Mouse (Mus musculus): Measurements from ENCODE around the gene Pabpc4. TPM values are rescaled to one million over a fixed set of nuclear protein-coding genes. Genes with fewer than 3 reads are reported as not detected.
A peak's percentile ranks its signal among the peaks of the same experiment; 100 is the strongest.
"Not testable (repeated sequence)": the region's sequence is repeated elsewhere in the genome, so short reads cannot be mapped to it uniquely, and the experiment has no call there.

Gene Pabpc4
- total RNA-seq, 2 experiments from 2014 or later, result 294 to 317 TPM

DNA sequence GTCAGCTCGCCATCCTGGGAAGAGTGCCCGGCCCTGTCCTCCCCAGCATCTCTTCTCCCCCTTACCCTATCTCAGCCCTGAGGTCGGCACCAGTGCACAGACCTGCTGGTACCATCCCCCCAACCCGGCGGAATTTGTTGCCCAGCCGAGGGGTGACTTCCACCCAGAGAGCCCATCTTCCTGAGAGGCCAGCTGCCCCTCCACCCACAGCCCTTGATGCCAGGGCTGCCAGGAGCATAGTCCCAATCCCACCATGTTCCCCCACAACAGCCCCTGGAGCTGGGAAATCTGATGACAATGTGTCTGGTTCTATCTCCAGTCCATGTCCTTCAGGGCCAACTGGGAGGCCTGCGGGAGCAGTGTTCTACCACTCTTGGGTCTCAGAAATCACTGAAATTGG is 15.9 kb upstream of the Pabpc4 start:
- intact Hi-C loops (cut with DNase I), result no loop called here

DNA sequence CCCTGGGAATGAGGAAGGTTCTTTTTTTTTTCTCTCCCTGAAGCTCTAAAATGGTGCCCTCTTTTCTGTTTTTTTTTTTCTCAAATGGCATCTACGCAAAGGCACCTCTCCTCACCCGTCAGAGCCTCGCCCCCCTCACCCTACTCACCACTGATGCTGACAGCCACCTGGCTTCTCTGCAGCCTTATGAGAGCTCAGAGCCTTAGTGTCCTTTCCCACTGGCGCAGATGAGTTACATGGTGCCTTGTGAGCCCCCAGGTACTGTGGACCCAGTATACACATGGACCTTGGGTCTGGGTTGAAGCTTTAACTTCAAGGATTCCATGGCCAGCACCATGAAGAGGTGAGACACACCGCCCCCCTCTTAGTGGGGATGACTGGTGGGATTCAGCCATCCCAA is 15.5 kb upstream of the Pabpc4 start:
- DNase-seq, result no peak
- intact Hi-C loops (cut with DNase I), result no loop called here

More for the DNA sequence above, 15.9 kb upstream of the Pabpc4 start:
- no peak for DNase-seq

DNA sequence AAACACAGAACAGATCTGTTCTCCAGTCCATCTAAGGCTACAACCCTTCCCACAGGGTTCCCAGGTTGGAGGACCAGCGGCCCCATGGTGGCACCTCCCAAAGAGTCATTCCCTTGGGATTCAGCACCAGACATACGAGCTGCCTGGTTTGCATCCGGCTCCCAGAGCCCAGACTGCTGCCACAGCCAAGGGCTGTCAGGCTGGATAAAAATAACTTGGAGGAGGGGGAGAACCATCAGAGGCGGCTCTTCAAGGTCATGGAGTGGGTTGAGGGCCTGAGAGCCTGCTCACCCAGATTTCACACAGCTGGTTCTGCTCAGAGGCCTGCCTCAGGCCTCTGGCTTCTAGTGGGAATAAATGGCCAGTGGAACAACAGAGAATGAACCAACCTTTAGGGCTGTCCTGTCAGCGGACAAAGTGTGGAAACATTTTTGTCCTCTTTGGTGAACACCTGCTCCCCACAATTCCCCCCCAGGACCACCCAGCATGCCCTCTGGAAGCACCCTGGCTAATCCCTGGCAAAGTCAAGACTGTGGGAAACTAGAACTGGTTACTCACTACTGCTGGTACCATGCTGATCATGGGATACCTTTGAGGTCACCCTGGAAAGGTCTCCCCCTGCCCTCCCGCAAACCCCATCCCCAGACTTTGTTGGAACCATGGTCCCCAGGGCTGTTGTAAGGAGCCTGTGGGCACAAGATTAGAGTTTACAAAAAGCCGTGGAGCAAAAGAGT is 14.8 kb upstream of the Pabpc4 start:
- no peak for DNase-seq

DNA sequence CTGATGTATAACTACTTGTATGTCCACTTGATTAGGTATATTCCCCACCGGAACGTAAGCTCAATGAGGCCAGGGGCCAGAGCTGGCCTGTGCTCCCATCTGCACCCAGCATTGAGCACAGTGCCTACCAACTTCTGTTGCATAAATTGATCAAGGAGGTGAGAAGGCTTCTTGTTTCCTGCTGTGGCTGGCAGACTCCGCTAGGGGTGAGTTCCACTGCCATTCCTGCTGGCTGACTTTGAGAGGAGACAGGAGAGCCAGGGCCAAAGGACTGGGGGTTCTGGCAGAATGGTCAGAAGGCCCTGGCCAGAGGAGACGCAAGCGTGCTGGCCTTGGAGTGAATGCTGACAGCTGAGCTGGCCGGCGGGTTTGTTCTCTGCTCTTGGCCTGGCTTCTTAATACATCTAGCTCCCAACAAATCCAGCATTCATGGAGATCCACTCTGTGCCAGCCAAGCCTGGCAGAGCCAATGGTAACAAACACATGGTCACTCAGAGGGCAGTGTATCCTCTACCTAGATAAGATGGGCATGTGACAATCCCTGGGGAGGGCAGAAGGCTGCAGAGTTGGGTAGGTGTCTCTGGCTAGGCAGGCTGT is 13.1 kb upstream of the Pabpc4 start:
- intact Hi-C loops (cut with DNase I), result no loop called here
- DNase-seq, result peak; percentile 75 to 83

More for the DNA sequence above, 14.8 kb upstream of the Pabpc4 start:
- intact Hi-C loops (cut with DNase I), result no loop called here

DNA sequence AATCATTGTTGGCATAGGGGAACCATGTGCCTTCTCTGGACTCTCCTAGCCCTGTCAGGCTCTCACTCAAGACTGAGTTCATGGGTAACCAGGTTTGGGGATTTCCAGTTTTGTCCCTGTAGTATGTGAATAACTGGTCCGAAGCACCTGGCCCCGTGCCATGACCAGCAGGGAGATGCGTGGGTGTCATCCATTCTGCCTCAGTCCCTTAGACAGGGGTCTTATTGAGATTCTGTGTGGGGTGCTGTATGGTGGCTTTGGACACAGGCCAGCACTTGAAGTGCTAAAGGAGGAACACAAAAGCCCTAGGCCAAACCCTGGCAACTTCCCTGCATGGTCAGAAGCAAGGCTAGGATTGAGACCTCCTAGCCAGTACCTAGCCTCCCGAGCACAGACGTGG is 9.9 kb upstream of the Pabpc4 start:
- intact Hi-C loops (cut with DNase I), result no loop called here
- DNase-seq, result no peak

DNA sequence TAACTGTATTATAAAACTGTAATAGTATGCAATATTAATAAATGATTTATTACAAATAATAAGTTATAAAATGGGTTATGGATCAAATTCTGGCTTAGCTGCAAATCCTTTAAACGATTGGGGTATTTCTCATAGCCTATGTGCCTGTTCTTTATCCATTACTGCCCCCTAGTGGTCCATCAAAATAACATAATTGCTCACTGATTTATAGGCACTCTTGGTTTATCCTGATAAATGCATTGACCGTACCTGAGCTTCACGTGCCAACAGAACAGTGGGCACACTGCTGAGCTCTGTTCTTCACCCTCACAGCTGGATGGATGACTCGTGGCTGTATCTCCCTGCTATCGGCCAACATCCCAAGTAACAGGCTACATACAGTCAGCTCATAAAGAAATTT is 7.5 kb upstream of the Pabpc4 start:
- no peak for DNase-seq
- intact Hi-C loops (cut with DNase I), result loop anchor here (2.0 kb wide), 1 partner anchor 102 kb away; no protein-coding TSS in a partner anchor

DNA sequence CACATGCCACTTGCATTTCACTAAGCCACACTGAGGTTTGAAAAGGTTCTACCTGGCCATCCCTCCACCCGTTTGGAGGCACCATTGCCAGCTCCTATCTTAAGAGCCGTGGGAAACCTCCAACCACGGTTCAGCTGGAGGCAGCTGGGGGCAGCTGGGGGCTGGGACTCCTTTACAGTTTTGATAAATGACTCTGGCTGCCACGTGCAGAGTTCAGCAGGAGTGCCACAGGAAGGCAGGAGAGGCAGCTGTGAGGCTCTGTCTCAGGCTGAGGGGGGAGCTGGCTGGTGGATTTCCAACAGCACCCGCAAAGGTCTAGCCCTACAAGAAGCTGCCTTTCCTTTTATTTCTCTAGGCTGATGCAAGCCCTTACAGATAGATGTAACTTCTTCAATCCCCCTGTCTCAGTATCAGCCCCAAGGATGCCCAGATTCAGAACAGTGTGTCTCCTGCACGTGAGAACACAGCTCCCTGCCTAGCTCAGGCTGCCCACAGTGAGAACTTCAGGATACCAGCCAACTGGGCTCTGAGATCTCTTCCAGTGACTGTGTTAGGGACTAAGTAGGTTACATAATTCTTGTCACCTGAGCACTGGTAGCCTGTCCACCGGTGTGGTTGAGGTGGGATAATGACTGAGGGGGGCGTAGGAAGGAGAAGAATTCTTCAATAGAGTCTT is 1.9 kb upstream of the Pabpc4 start:
- intact Hi-C loops (cut with DNase I), result no loop called here
- DNase-seq, result no peak

DNA sequence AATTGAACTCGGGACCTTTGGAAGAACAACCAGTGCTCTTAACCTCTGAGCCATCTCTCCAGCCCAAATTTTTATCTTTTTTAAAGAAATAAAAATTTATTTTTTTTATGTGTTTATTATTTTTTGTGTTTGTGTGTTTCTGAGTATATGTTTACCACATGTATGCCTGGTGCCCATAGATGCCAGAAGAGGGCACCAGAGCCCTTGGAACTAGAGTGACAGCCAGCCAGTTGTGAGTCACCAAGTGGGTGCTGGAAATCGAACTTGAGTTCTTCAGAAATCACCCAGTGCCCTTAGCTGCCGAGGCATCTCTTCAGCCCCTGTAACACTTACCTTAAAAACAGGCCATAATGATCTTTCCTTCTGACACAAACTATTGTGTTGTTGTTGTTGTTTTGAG is 8.9 kb downstream of the Pabpc4 start:
- intact Hi-C loops (cut with DNase I), result loop anchor here (10.0 kb wide), 1 partner anchor 1684 kb away; no protein-coding TSS in a partner anchor
- DNase-seq, result no peak

DNA sequence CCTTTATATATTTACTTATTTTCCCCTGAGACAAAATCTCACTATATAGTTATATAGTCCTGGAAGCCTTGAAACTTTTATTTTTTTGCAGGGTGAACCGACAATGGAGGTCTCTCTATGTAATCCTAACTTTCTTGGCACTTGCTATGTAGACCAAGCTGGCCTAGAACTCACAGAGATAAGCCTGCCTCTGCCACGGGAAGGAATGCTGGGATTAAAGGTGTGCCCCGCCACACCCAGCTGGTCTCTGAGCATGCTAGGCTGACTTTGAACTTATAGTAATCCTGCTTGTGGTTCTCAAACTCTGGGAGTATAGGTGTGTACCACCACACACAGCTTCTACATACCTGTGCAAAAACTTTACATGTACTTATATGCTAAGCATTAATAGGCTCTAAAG is 18.0 kb downstream of the Pabpc4 start:
- intact Hi-C loops (cut with DNase I), result no loop called here
- no peak for DNase-seq

DNA sequence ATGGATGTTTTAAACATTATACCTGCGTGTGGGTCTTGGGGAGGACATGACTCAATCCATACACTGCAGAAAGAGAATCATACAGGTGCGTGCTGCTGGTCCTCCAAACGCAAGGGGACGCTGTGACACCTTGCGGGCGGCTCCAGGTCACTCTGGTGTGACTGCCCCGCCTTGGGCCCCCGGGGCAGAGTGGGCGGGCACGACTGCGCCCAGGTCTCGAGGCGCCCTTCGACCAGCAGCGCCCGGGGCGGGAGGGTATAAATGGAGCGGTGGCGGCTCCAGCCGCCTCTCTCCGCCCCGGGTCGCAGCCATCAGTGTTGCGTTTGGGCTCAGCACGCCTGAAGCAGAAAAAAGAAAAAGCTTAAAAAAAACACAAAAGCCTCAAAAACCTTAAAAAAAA is 20.3 kb downstream of the Pabpc4 start:
- intact Hi-C loops (cut with DNase I), result no loop called here
- peak; percentile 80 to 90 for DNase-seq

DNA sequence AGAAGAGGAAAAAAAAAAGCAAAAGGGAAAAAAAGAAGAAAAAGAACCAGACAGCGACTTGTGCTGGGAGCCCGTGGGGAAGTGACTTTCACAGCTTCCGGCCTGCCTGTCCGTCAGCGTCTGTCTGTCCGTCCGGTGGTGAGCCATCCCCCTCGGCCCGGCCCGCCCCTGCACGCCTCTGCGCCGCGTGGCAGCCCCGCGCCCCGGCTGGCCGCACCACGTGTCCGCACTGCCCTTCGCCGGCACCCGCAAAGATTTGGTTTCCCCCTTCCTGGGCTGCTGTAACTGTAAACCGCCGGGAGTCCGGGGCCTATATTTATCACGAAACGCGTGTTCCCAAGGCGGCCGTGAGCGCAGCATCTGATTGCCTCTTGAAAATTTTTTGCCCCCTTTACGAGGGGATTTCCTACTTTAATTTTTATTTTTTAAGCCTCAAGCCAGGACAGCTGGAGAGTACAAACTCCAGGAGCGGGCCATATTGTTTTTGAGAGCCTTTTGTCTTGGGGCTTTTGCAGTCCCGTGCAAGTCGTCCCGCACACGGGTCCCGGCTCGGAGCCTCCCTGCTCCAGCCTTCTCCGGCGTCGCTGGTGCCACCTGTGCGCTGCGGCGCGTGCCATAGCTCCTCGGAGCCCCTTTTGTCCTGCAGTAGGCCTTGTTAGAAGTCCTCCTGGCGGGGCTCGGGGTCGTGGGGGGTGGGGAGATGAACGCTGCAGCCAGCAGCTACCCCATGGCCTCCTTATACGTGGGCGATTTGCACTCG is 20.9 kb downstream of the Pabpc4 start:
- DNase-seq, result peak in 1 of 2 experiments; percentile 56
- intact Hi-C loops (cut with DNase I), result not testable (repeated sequence)

DNA sequence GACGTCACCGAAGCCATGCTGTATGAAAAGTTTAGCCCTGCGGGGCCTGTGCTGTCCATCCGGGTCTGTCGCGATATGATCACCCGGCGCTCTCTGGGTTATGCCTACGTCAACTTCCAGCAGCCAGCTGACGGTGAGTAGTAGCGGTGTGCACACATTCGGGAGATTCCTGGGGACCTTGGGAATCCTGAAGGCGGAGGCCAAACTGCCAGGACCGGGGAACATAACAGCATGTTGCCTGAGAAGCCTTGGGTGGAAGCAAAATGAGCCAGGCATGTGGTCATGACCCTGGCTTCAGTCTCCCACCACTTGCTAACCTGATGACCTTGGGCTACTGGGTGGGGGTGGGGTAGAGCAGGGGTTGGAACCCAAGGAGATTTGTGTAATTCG is 21.5 kb downstream of the Pabpc4 start:
- intact Hi-C loops (cut with DNase I); DNase-seq: not testable (repeated sequence)

DNA sequence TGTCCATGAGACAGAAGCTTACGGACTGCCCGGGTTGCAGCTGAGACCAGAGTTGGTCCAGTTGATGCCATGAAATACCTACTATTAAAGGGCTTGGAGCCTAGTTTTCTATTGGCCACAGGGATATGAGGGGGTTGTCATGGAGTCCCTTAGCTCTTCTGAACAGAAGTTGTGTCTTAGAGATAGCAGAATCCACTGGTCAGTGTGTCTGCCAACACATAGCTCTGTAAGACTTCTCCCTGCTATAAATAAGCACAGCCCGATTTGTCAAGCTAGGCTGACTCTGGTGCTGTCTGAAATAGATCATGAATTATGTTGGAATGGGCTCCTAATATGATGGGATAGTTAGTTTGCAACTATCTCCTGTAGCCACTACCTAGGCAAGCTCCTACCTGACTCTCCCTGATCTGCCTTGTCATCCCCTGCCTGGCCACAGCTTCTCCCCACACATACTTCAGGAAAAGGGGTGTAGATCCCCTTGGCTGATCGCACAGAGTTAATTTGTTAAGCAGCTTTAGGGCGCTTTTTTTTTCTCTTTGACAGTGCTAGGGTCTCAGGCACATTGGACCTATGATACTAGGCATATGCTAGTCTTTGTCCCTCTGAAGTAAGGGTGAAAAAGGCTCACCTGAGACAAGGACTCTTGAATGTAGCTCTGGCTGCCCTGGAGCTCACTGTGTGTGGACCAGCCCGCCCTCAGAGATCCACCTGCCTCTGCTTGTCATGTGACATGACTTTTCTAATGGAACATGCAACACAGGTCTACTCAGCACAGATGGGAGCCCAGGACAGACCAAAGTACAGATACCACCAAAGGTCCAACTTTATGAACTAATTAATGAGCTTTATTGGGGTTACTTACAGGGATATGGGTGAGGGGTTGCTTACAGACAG is 22.8 kb downstream of the Pabpc4 start:
- intact Hi-C loops (cut with DNase I), result no loop called here
- peak in 1 of 2 experiments; percentile 10 for DNase-seq

DNA sequence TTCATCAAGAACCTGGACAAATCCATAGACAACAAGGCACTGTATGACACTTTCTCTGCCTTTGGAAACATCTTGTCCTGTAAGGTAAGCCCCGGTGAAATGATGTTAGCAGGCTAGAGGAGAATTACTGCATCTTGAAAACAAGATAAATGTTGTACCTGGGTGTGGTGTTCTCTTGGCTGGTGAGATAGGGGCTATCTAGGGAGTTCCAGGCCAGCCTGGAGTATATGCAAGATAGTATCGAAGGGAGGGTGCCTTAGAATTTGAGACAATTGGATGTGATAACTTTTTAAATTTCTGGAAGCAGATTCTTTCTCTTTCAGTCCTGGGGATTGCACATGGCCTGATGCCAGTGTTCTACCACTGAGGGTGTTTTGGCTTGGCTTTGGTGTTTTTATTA is 24.6 kb downstream of the Pabpc4 start:
- intact Hi-C loops (cut with DNase I), result no loop called here
- no peak for DNase-seq

DNA sequence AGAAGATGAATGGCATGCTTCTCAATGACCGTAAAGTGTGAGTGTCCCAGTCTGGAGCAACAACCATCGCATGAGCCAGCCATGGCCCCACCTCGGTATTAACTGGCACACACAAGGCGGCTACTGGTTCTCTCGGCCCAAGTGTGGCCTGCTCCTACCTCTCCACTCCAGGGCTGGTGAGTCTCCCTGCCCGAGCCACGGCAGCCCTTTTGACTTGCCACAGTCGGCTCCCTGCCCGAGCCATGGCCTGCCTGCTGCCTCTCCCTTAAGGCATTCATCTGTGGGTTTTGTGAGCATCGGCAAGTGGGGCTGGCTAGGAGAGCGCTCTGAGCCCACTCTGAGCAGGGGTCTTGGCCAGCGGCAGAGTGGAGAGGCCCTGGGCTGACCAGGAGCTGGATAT is 26.9 kb downstream of the Pabpc4 start:
- DNase-seq, result no peak
- intact Hi-C loops (cut with DNase I), result no loop called here

DNA sequence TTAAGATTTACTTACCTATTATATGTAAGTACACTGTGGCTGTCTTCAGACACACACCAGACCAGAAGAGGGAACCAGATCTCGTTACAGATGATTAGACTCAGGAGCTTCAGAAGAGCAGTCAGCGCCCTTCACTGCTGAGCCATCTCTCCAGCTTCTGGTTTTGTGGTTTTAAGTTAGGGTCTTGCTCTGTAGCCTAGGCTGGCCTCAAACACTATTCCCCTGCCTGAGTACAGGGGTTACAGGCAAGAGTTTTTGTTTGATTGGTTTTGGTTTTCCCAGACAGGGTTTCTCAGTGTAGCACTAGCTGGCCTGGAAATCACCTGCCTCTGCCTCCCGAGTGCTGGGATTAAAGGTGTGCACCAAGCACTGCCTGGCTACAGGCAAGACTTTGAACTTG is 30.2 kb downstream of the Pabpc4 start:
- no peak for DNase-seq
- intact Hi-C loops (cut with DNase I), result no loop called here

DNA sequence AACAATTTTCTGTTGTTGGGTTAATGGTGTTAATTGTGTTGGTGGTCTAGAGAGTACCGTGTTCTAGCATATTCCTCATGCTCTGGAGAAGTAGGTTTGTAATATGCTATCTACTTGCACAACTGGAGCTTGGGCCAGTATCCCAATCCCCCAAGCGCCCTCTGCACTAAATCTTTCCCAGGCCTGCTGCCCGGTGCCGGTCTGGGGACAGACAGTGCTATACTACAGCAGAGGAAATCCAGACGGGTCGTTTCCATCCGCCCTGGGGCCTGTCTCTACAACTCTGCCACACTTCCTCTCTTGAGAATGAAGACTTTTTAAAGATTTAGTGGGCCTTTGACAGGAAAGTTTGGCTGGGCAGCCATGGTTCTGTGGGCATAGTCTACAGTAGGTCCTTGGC is 30.8 kb downstream of the Pabpc4 start:
- intact Hi-C loops (cut with DNase I), result no loop called here
- DNase-seq, result no peak

DNA sequence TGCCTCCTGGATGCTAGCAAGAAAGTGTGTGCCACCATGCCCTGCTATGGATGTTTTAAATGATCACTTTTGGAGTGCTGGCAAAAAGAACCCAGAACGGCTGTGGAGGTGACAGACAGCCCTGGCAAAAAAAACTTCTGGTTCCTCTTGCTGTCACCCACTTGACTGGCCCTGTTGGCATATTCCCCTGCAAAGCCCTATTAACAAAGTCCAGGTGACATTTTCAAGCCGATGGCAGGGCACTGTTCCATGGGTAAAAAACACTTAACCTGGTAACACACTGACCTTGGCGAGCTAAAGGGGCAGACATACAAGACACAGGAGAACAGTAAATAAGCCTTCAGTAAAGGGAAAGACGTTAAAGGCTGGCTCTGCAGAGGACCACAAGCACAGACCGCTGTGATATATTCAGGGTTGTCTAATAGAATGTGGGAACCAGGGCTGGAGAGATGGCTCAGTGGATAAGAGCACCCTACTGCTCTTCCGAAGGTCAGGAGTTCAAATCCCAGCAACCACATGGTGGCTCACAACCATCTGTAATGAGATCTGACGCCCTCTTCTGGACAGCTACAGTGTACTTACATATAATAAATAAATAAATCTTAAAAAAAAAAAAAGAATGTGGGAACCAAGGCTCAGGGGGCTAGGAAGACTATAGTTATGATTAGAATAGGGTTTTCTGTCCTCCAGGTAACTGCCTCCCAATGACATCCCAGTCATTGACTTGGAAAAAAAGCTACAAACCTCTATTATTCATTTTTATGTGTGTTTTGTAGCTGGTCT is 31.7 kb downstream of the Pabpc4 start:
- no peak for DNase-seq

DNA sequence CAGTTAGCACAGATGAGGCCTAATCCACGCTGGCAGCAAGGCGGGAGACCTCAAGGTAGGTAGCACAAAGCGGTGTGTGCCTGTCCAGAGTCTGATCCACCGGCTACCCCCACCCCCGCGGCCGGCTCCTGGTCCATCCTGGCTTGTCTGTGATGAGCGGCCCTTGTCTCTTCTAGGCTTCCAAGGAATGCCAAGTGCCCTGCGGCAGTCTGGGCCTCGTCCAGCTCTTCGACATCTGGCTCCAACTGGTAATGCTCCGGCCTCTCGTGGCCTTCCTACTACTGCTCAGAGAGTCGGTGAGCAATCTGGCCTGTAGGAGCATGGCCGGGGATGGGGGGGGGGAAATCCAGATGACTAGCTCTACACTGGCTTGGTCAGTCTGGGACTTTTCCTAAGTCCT is 32.9 kb downstream of the Pabpc4 start:
- intact Hi-C loops (cut with DNase I); DNase-seq: not testable (repeated sequence)

More for the DNA sequence above, 31.7 kb downstream of the Pabpc4 start:
- intact Hi-C loops (cut with DNase I), result no loop called here
